Mouse (Mus musculus) hindbrain, embryonic 11.5 days (tissue): Measurements from ENCODE around the gene Cep135. TPM values are rescaled to one million over a fixed set of nuclear protein-coding genes. Genes with fewer than 3 reads are reported as not detected.

Source experiments
- ATAC-seq: fragments of 200-750 bp; cut with Nextera tagmentation; 2 replicates; pipeline ENCODE4 v1.8.0; 2017; ENCODE audit warnings: mild to moderate bottlenecking, moderate TSS enrichment, moderate library complexity; ENCODE audit not compliant: low FRiP score
- DNase-seq: peaks from one replicate; pipeline ENCODE4 v3.0.0-alpha.2; 2015; ENCODE audit warnings: low spot score
- H3K27ac ChIP-seq: fragments of 300-500 bp; sonication (generic); 2 replicates; pipeline ENCODE4 v1.5.1; 2014; ENCODE audit warnings: mild to moderate bottlenecking, low read depth, low read length
- H3K27me3 ChIP-seq: fragments of 300-500 bp; sonication (generic); 2 replicates; pipeline ENCODE4 v1.6.1; 2014; ENCODE audit warnings: mild to moderate bottlenecking, low read length, moderate library complexity, mixed read lengths; ENCODE audit not compliant: control insufficient read depth, insufficient read depth
- H3K36me3 ChIP-seq: fragments of 300-500 bp; sonication (generic); 2 replicates; pipeline ENCODE4 v1.6.1; 2014; ENCODE audit warnings: mild to moderate bottlenecking, low read length, moderate library complexity, mixed read lengths; ENCODE audit not compliant: control insufficient read depth, insufficient read depth
- H3K4me1 ChIP-seq: fragments of 300-500 bp; sonication (generic); replicated peaks from 2 replicates; pipeline ENCODE4 v1.6.1; 2014; ENCODE audit warnings: low read length, mixed read lengths; ENCODE audit not compliant: control insufficient read depth, insufficient read depth
- H3K4me2 ChIP-seq: fragments of 300-500 bp; sonication (generic); replicated peaks from 2 replicates; pipeline ENCODE4 v1.6.1; 2014; ENCODE audit warnings: mild to moderate bottlenecking, low read depth, low read length
- H3K4me3 ChIP-seq: fragments of 300-500 bp; sonication (generic); 2 replicates; pipeline ENCODE4 v1.5.1; 2014; ENCODE audit warnings: low read depth, low read length
- H3K9ac ChIP-seq: fragments of 300-500 bp; sonication (generic); 2 replicates; pipeline ENCODE4 v1.6.1; 2014; ENCODE audit warnings: low read depth, low read length
- H3K9me3 ChIP-seq: fragments of 300-500 bp; sonication (generic); 2 replicates; pipeline ENCODE4 v1.6.1; 2016; ENCODE audit warnings: low read length; ENCODE audit not compliant: control insufficient read depth
- WGBS: fragments of 180-500 bp; shearing (Covaris S2); extraction: QIAGEN DNeasy Blood & Tissue Kit; methylation state at CpG from one replicate; pipeline ENCODE4 v1.1.7; 2014; 5-methylcytosine and 5-hydroxymethylcytosine counted together
- polyA plus RNA-seq: library from polyadenylated mRNA; unstranded; fragments of >200 nt; fragmentation: Nextera tagmentation; extraction: Ambion mirVana; gene quantifications from 2 replicates; pipeline ENCODE4 v1.2.1, GENCODE M21; 2014

Cep135 gene
- polyA plus RNA-seq, 1 experiment from 2014 or later, result 10.5 TPM

GRCm38 (mm10) chr5:76687961-76688600 is 99.6 kb downstream of the Cep135 start:
- H3K9ac ChIP-seq, result no peak overlapping the region
- no peaks in the 10 kb centered on the region for H3K36me3 ChIP-seq
- H3K9me3 ChIP-seq, result no peaks in the 10 kb centered on the region
- no peak overlapping the region for H3K4me2 ChIP-seq
- WGBS, result 89% methylated on average over 10 of the region's 10 CpGs
- no peak for ATAC-seq
- H3K27ac ChIP-seq, result no peak overlapping the region
- no peaks in the 10 kb centered on the region for H3K27me3 ChIP-seq
- H3K4me3 ChIP-seq, result no peak overlapping the region
- no peak for DNase-seq
- H3K4me1 ChIP-seq, result no peaks in the 10 kb centered on the region; the same call in 1 of the 2 replicates

DNA sequence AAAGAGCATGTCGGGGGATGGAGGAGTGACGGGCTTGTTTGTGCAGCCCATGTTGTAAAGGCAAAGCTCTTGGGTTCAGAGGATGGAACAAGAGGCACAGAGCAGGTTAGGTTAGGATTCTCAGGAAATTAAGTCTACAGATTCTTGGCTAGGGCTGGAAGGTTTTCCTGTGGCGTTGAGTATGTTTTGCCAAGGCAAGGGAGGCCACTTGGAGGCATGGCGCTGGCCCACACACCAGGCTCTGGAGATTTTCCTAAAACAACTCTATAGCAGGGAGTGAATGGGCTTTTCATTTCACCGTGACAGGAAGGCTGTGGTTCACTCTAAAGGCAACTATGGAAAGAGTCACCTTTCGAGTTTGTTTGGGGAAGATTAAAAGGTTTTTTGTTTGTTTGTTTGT is 100.1 kb downstream of the Cep135 start:
- H3K4me3 ChIP-seq, result no peak overlapping the region
- DNase-seq (no peak), ATAC-seq (no peak)
- no peaks in the 10 kb centered on the region for H3K4me1 ChIP-seq
- H3K27ac ChIP-seq, result no peak overlapping the region
- no peaks in the 10 kb centered on the region for H3K9me3 ChIP-seq
- H3K4me2 ChIP-seq, result no peak overlapping the region
- H3K27me3 ChIP-seq, result no peaks in the 10 kb centered on the region
- WGBS, result 87% methylated on average over 6 of the region's 6 CpGs
- no peak overlapping the region for H3K9ac ChIP-seq
- no peaks in the 10 kb centered on the region for H3K36me3 ChIP-seq

GRCm38 (mm10) chr5:76690177-76690593 is 101.7 kb downstream of the Cep135 start:
- Histone ChIP-seq H3K9ac (no peak overlapping the region), H3K4me3 (no peak overlapping the region), H3K27me3 (no peaks in the 10 kb centered on the region), H3K9me3 (no peaks in the 10 kb centered on the region), H3K36me3 (no peaks in the 10 kb centered on the region), H3K4me2 (no peak overlapping the region), H3K27ac (no peak overlapping the region), H3K4me1 (no peaks in the 10 kb centered on the region)
- WGBS, result 73% methylated on average over 5 of the region's 5 CpGs
- ATAC-seq, result no peak
- DNase-seq, result no peak

GRCm38 (mm10) chr5:76691251-76691650 is 102.8 kb downstream of the Cep135 start:
- Histone ChIP-seq H3K4me3 (no peak overlapping the region), H3K27me3 (no peaks in the 10 kb centered on the region), H3K4me1 (no peaks in the 10 kb centered on the region), H3K27ac (no peak overlapping the region), H3K9me3 (no peaks in the 10 kb centered on the region), H3K4me2 (no peak overlapping the region), H3K36me3 (no peaks in the 10 kb centered on the region), H3K9ac (no peak overlapping the region)
- WGBS, result 84% methylated on average over 5 of the region's 5 CpGs
- ATAC-seq (no peak), DNase-seq (no peak)

GRCm38 (mm10) chr5:76691706-76692424 is 103.4 kb downstream of the Cep135 start:
- WGBS, result 82% methylated on average over 12 of the region's 12 CpGs
- no peaks in the 10 kb centered on the region for H3K9me3 ChIP-seq
- no peak overlapping the region for H3K4me3 ChIP-seq
- no peak overlapping the region for H3K9ac ChIP-seq
- no peaks in the 10 kb centered on the region for H3K4me1 ChIP-seq
- ATAC-seq (no peak), DNase-seq (no peak)
- H3K27me3 ChIP-seq, result no peaks in the 10 kb centered on the region
- H3K36me3 ChIP-seq, result no peaks in the 10 kb centered on the region
- H3K4me2 ChIP-seq, result no peak overlapping the region
- H3K27ac ChIP-seq, result no peak overlapping the region

Other genes with a start within 250 kb of the Cep135 start
- gene Nmu, start 224.9 kb upstream of the Cep135 start, polyA plus RNA-seq, result not detected in 2 replicates
- 1.6 and 7.1 TPM in 2 replicates for gene Gm7271, start 104.7 kb upstream of the Cep135 start, polyA plus RNA-seq
- gene Exoc1, start 59.4 kb upstream of the Cep135 start, polyA plus RNA-seq, result 53.6 and 60.7 TPM in 2 replicates
- 47.5 and 58.5 TPM in 2 replicates for gene C530008M17Rik, start 67.8 kb downstream of the Cep135 start, polyA plus RNA-seq